Mouse (Mus musculus) liver, postnatal 0 days (tissue): ENCODE data around the gene Snrnp40.

ENCODE experiments used
- CTCF ChIP-seq: sonication (generic); IDR thresholded peaks from 2 replicates; pipeline ENCODE4 v1.5.1; 2016; ENCODE audit warnings: antibody characterized with exemption, low read depth
- EP300 ChIP-seq: IDR thresholded peaks from 2 replicates; pipeline ENCODE4 v1.6.1; 2016; ENCODE audit warnings: antibody characterized with exemption, low read depth, mild to moderate bottlenecking

GRCm38 (mm10) chr4:130341691-130342090 is 18.2 kb upstream of the Snrnp40 start:
- no peak for TF ChIP-seq EP300
- TF ChIP-seq CTCF = peak; percentile 89
